Mouse (Mus musculus) megakaryocyte, embryonic 14.5 days (primary cell): ENCODE measurements around the gene Pkn1.

Experiments
- FLI1 ChIP-seq: IDR thresholded peaks from 2 replicates; pipeline ENCODE4 v1.6.1; 2012; ENCODE audit warnings: low read length, inconsistent platforms, mixed read lengths
- GATA1 ChIP-seq: IDR thresholded peaks from 3 replicates; pipeline ENCODE4 v1.6.1; 2012; ENCODE audit warnings: mixed read lengths, low read length, inconsistent platforms, borderline replicate concordance

DNA sequence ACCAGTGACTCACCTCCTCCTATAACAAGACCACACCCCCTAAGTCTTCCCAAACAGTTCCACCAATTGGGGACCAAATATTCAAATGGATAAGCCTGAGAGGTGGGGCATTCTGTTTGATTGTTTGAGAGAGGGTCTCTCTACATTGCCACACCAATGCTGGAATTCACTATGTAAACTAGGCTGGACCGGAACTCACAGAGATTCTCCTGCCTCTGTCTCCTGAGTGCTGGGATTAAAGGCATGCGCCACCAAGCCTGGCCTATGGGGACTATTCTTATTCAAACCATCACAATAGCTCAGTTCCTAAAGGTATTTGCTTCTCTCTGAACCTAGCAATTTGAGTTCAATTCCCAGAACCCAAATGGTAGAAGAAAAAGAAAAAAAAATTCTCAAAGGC lies 80.4 kb downstream of the Pkn1 start:
- no peak for TF ChIP-seq GATA1
- TF ChIP-seq FLI1: no peak
